In the genomic region with DNA sequence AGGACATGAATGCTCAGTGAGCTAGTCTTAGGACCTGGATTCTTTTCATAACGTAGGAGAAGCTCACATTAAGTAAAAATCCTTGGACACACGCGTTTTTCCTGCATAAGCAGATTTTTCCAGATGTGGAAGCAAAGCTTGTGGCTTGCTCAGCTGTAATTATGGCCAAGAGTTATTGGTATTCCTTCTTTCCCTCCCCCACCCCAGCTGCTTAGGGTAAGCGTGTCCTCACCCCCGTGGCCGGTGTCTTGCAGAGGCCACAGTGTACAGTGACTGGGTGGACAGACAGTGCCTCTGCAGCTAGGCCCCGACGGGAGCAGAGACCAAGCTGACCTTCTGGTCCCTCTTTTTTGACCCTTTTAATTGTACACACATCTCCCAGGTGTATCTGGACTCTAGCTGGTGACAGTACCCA, we compare ENCODE assay signal across 8 mouse cellular contexts. TPM values are rescaled to one million over a fixed set of nuclear protein-coding genes. Genes with fewer than 3 reads are reported as not detected.
A peak's percentile ranks its signal among the peaks of the same experiment; 100 is the strongest.
DNase-seq lines count a peak whose midpoint lies in the region; ATAC-seq lines count a peak whose summit lies in the region.

No protein-coding gene starts in this region.

- H3K27ac ChIP-seq in forebrain, embryonic 11.5 days (ENCODE audit: low read depth, low read length) = peak overlapping the region; percentile 78; the same call in 1 of the 2 replicates
- H3K27ac ChIP-seq in intestine, embryonic 14.5 days (ENCODE audit: low read depth) = peak overlapping the region; percentile 96
- H3K27ac ChIP-seq in midbrain, embryonic 16.5 days (ENCODE audit: low read length) = peak overlapping the region; percentile 58

- no peak overlapping the region for H3K9ac ChIP-seq in forebrain, embryonic 11.5 days (ENCODE audit: low read length)
- H3K9ac ChIP-seq in intestine, embryonic 14.5 days (ENCODE audit: low read length) = peak overlapping the region; percentile 38; the same call in 1 of the 2 replicates
- H3K9ac ChIP-seq in midbrain, embryonic 16.5 days (ENCODE audit: low read depth, low read length) = no peak overlapping the region

- intact Hi-C loops in left cerebral cortex, postnatal 14 days (cut with DNase I) = loop anchor here (5.0 kb wide), 1 partner anchor 74 kb away; a partner anchor contains a TSS

- DNase-seq in heart, adult 18-20 months = peak; percentile 53 to 54
- DNase-seq in heart, postnatal 4 days = no peak
- no peak for DNase-seq in forebrain, embryonic 11.5 days (ENCODE audit: low spot score)
- peak; percentile 69 for DNase-seq in intestine, embryonic 14.5 days (ENCODE audit: low spot score)
- no peak for DNase-seq in urinary bladder, adult 18-20 months (ENCODE audit: low spot score in 2 of 2)
- no peak for DNase-seq in right cerebral cortex, postnatal 10 days (ENCODE audit: low spot score in 2 of 2)
- DNase-seq in left cerebral cortex, postnatal 14 days (ENCODE audit: low spot score in 2 of 2) = no peak

- no peaks in the 10 kb centered on the region for H3K27me3 ChIP-seq in forebrain, embryonic 11.5 days (ENCODE audit: control insufficient read depth, insufficient read depth, low read length)
- no peaks in the 10 kb centered on the region for H3K27me3 ChIP-seq in intestine, embryonic 14.5 days (replicated peaks; ENCODE audit: control insufficient read depth, insufficient read depth, low read length)
- no peaks in the 10 kb centered on the region for H3K27me3 ChIP-seq in midbrain, embryonic 16.5 days (ENCODE audit: control insufficient read depth, insufficient read depth, low read depth, low read length)

- H3K4me2 ChIP-seq in forebrain, embryonic 11.5 days (ENCODE audit: low read depth, low read length, severe bottlenecking) = no peak overlapping the region
- H3K4me2 ChIP-seq in intestine, embryonic 14.5 days (ENCODE audit: low read length) = peak overlapping the region; percentile 43
- peak overlapping the region; percentile 40; the same call in 1 of the 2 replicates for H3K4me2 ChIP-seq in midbrain, embryonic 16.5 days (ENCODE audit: low read length)

- peaks cover 17% of the 10 kb centered on the region for H3K4me1 ChIP-seq in forebrain, embryonic 11.5 days (replicated peaks; ENCODE audit: control insufficient read depth, insufficient read depth, low read length)
- peaks cover 46% of the 10 kb centered on the region for H3K4me1 ChIP-seq in intestine, embryonic 14.5 days (replicated peaks; ENCODE audit: control insufficient read depth, insufficient read depth, low read length)
- H3K4me1 ChIP-seq in midbrain, embryonic 16.5 days (ENCODE audit: control insufficient read depth, insufficient read depth, low read length) = peaks cover 14% of the 10 kb centered on the region

- ATAC-seq in forebrain, embryonic 11.5 days (replicated peaks; ENCODE audit: low FRiP score) = 0 out of 2 replicates have a peak, but pooled peaks have one; percentile 18
- ATAC-seq in intestine, embryonic 14.5 days (replicated peaks; ENCODE audit: low FRiP score, low TSS enrichment, low read depth) = peak; percentile 22; the same call in 1 of the 2 replicates
- ATAC-seq in midbrain, embryonic 16.5 days = peak; percentile 11; the same call in 1 of the 2 replicates

- 65% methylated on average over 8 of the region's 8 CpGs for WGBS in forebrain, embryonic 11.5 days
- WGBS in intestine, embryonic 14.5 days = 14% methylated on average over 8 of the region's 8 CpGs
- 48% methylated on average over 8 of the region's 8 CpGs for WGBS in midbrain, embryonic 16.5 days

- no peaks in the 10 kb centered on the region for H3K36me3 ChIP-seq in forebrain, embryonic 11.5 days (ENCODE audit: control insufficient read depth, insufficient read depth, low read length)
- H3K36me3 ChIP-seq in intestine, embryonic 14.5 days (ENCODE audit: control insufficient read depth, insufficient read depth, low read length) = no peaks in the 10 kb centered on the region
- H3K36me3 ChIP-seq in midbrain, embryonic 16.5 days (ENCODE audit: control insufficient read depth, insufficient read depth, low read length) = no peaks in the 10 kb centered on the region

- no peak overlapping the region for H3K4me3 ChIP-seq in forebrain, embryonic 11.5 days (ENCODE audit: low read depth, low read length)
- no peak overlapping the region for H3K4me3 ChIP-seq in intestine, embryonic 14.5 days (ENCODE audit: low read depth, low read length)
- no peak overlapping the region for H3K4me3 ChIP-seq in midbrain, embryonic 16.5 days (ENCODE audit: low read depth, low read length)

- no peaks in the 10 kb centered on the region for H3K9me3 ChIP-seq in forebrain, embryonic 11.5 days (ENCODE audit: control insufficient read depth, low read length)
- no peaks in the 10 kb centered on the region for H3K9me3 ChIP-seq in intestine, embryonic 14.5 days (ENCODE audit: control insufficient read depth, low read length)
- H3K9me3 ChIP-seq in midbrain, embryonic 16.5 days (replicated peaks; ENCODE audit: control insufficient read depth, low read length, poor library complexity, severe bottlenecking) = no peaks in the 10 kb centered on the region

RNA-seq across cellular contexts. Expression of a gene that starts 16.7 kb away (rescaled TPM):
- 10 to 100 TPM; 52.5 to 59.4 TPM for total RNA-seq in heart, adult 18-20 months (2021)
- total RNA-seq in heart, postnatal 4 days (2021) = 10 to 100 TPM; 42.4 to 47.6 TPM
- polyA plus RNA-seq in forebrain, embryonic 11.5 days (2014; fragmentation: Nextera tagmentation; extraction: Ambion mirVana) = 51.4 and 53.2 TPM in 2 replicates
- polyA plus RNA-seq in intestine, embryonic 14.5 days (2014; fragmentation: Nextera tagmentation; extraction: Ambion mirVana) = 40.2 and 46.2 TPM in 2 replicates
- 36.0 and 39.4 TPM in 2 replicates for polyA plus RNA-seq in midbrain, embryonic 16.5 days (2015; fragmentation: Nextera tagmentation; extraction: Ambion mirVana)
- total RNA-seq in left cerebral cortex, postnatal 14 days (2021) = 10 to 100 TPM; 23.7 to 25.1 TPM

RNA-seq across cellular contexts. Expression of a gene that starts 17.0 kb away (rescaled TPM):
- 100 to 1,000 TPM; 357 to 368 TPM for total RNA-seq in heart, adult 18-20 months (2021)
- total RNA-seq in heart, postnatal 4 days (2021) = 100 to 1,000 TPM; 280 to 292 TPM
- 166 and 173 TPM in 2 replicates for polyA plus RNA-seq in forebrain, embryonic 11.5 days (2014; fragmentation: Nextera tagmentation; extraction: Ambion mirVana)
- polyA plus RNA-seq in intestine, embryonic 14.5 days (2014; fragmentation: Nextera tagmentation; extraction: Ambion mirVana) = 212 and 216 TPM in 2 replicates
- 116 and 126 TPM in 2 replicates for polyA plus RNA-seq in midbrain, embryonic 16.5 days (2015; fragmentation: Nextera tagmentation; extraction: Ambion mirVana)
- total RNA-seq in left cerebral cortex, postnatal 14 days (2021) = 10 to 100 TPM; 84.6 to 96.5 TPM

Comparison
In these comparisons a context has a peak if more than half of its experiments do, and no peak if none do; other contexts are left out.
1. DNase-seq: peak in heart, adult 18-20 months (2 of 2) and intestine, embryonic 14.5 days (single experiment); none in heart, postnatal 4 days (single experiment), forebrain, embryonic 11.5 days (single experiment), urinary bladder, adult 18-20 months (0 of 2), right cerebral cortex, postnatal 10 days (0 of 2) and left cerebral cortex, postnatal 14 days (0 of 2).
2. Peak in every context shown above with its lines, with median percentiles within 50 percentile points of each other: ATAC-seq and H3K27ac ChIP-seq.